Mouse (Mus musculus) frontal cortex, postnatal 10 days (tissue): ENCODE data around the gene Ddi2.
A peak's percentile ranks its signal among the peaks of the same experiment; 100 is the strongest.

Experiments used
- DNase-seq, 2 experiments: peaks; one replicate each; pipeline ENCODE4 v3.0.0; 2022; ENCODE audit warnings: low spot score in 2 of 2, mixed read lengths in 1 of 2

Ddi2 gene

GRCm38 (mm10) chr4:141654509-141654908, 68.7 kb downstream of the Ddi2 start:
- DNase-seq = no peak

GRCm38 (mm10) chr4:141653813-141654212, 69.4 kb downstream of the Ddi2 start:
- no peak for DNase-seq

- DNase-seq = no peak
Observed at GRCm38 (mm10) chr4:141653044-141653443, 70.2 kb downstream of the Ddi2 start.

GRCm38 (mm10) chr4:141651944-141652343, 71.3 kb downstream of the Ddi2 start:
- no peak for DNase-seq

GRCm38 (mm10) chr4:141651286-141651685, 71.9 kb downstream of the Ddi2 start:
- DNase-seq = no peak

GRCm38 (mm10) chr4:141649244-141649643, 74.0 kb downstream of the Ddi2 start:
- no peak for DNase-seq

- DNase-seq = no peak
Observed at GRCm38 (mm10) chr4:141648262-141648661, 75.0 kb downstream of the Ddi2 start.

- no peak for DNase-seq
Observed at GRCm38 (mm10) chr4:141647187-141647586, 76.0 kb downstream of the Ddi2 start.

- no peak for DNase-seq
Observed at GRCm38 (mm10) chr4:141645988-141646387, 77.2 kb downstream of the Ddi2 start.

GRCm38 (mm10) chr4:141643118-141643855, 79.9 kb downstream of the Ddi2 start:
- DNase-seq = peak; percentile 51 to 52

- no peak for DNase-seq
Observed at GRCm38 (mm10) chr4:141641961-141642811, 81.0 kb downstream of the Ddi2 start.

- no peak for DNase-seq
Observed at GRCm38 (mm10) chr4:141641353-141641771, 81.9 kb downstream of the Ddi2 start.

- DNase-seq = no peak
Observed at GRCm38 (mm10) chr4:141639474-141639873, 83.7 kb downstream of the Ddi2 start.

- DNase-seq = no peak
Observed at GRCm38 (mm10) chr4:141636693-141637092, 86.5 kb downstream of the Ddi2 start.

- DNase-seq = no peak
Observed at GRCm38 (mm10) chr4:141635991-141636390, 87.2 kb downstream of the Ddi2 start.

- no peak for DNase-seq
Observed at GRCm38 (mm10) chr4:141632111-141632873, 90.9 kb downstream of the Ddi2 start.

GRCm38 (mm10) chr4:141631250-141631649, 92.0 kb downstream of the Ddi2 start:
- DNase-seq = no peak

GRCm38 (mm10) chr4:141630021-141630420, 93.2 kb downstream of the Ddi2 start:
- no peak for DNase-seq

GRCm38 (mm10) chr4:141628661-141629060, 94.6 kb downstream of the Ddi2 start:
- no peak for DNase-seq
